Mouse (Mus musculus) T-helper 17 cell (primary cell): ENCODE data around the gene Crxos.
"Not testable (repeated sequence)": the region's sequence is repeated elsewhere in the genome, so short reads cannot be mapped to it uniquely, and the experiment has no call there.

ENCODE experiments used
- in situ Hi-C, 2 experiments: fragments of 300-600 bp; cut with MboI, MseI; formaldehyde crosslinking; loops; 1 replicate in 1 of 2; 2 replicates in 1 of 2; pipeline ENCODE4 v1.15.1; 2025; ENCODE audit warnings: high pct_unique_total_duplicates in 2 of 2

Crxos gene

GRCm38 (mm10) chr7:15882317-15882716 lies at the start of gene Crxos:
TSS of gene Crxos (plus strand) at chr7:15882617.
- in situ Hi-C loops = no loop called here

DNA sequence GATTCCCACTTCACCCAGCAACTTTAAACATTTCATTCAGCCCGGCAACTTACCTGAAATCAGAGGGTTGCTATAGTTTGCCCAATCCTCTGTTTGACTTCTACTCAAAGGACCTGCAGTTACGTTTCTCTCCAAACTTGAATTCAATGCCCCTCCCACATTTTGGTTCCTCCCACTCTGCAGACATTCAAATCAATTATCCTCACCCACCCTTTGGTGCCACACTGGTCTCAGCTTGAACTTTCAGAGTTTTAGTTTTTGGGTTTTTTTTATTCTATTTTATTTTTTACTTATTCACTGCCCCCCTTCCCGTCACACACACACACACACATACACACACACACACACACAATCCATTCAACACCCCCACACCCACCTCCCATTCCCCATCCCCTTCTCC lies 42.8 kb upstream of the Crxos start, which contains the start of gene Obox6:
Obox6 (minus strand) TSS at position 101 of the 400 bp plus-strand sequence.
- in situ Hi-C loops = no loop called here

DNA sequence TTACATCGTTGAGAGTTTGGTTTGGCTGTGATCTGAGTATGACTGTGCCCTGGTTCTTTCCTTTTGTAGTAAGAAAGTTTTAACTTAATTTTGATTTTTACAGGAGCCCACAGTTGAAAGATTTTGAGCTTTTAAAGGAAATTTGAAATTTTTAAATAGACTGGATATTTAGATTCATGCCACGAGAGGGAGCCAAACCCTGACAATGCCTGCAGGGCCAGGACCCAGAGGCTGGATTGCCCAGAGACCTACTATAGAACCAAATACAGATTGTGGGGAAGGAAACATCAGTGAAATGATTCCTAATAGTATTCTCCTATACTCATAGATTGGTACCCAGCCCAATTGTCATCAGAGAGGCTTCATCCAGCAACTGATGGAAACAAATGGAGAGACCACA lies 22.8 kb upstream of the Crxos start:
- in situ Hi-C loops = no loop called here

GRCm38 (mm10) chr7:15864104-15864503 lies 18.3 kb upstream of the Crxos start:
- in situ Hi-C loops = no loop called here

GRCm38 (mm10) chr7:15879756-15880155 lies 2.7 kb upstream of the Crxos start, which contains the start of gene Crx:
TSS of gene Crx (minus strand) at chr7:15879968.
- in situ Hi-C loops = no loop called here

GRCm38 (mm10) chr7:15881388-15881787 lies 1.0 kb upstream of the Crxos start:
- in situ Hi-C loops = no loop called here

DNA sequence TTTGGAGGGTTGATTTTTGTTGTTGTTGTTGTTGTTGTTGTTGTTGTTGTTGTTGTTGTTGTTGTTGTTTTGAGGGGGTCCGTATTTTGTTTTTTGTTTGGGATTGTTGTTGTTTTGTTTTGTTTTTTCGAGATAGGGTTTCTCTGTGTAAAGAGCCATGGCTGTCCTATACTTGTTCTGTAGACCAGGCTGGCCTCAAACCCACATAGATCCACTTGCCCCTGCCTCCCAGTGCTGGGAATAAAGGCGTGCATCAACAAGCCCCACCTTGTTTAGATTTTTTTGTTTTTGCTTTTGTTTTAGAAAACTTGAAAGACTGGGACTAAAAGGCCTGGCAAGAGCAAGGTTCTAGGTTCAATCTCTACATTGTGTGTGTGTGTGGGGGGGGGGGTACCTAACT lies 586 bp upstream of the Crxos start:
- in situ Hi-C loops = no loop called here

- in situ Hi-C loops = no loop called here
Observed at GRCm38 (mm10) chr7:15884127-15884526, 1.7 kb downstream of the Crxos start.

DNA sequence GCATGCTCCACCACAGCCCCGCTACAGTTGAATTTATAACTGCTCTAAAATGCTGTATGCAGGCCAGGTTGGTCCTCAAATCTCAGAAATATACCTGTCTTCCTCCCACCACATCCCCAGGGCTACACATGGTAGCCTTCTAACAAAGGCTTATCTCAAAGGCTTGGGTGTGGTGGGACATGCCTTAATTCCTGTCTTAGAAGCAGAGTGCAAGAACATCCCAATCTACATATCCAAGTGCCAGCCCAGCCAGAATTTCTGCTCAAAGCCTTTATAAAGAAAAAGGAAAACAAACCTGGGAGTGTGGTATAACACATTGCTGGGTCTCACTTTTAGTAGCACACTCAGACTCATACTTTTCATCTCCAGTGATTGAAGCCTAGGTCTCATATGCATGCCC lies 11.8 kb downstream of the Crxos start:
- in situ Hi-C loops = no loop called here

DNA sequence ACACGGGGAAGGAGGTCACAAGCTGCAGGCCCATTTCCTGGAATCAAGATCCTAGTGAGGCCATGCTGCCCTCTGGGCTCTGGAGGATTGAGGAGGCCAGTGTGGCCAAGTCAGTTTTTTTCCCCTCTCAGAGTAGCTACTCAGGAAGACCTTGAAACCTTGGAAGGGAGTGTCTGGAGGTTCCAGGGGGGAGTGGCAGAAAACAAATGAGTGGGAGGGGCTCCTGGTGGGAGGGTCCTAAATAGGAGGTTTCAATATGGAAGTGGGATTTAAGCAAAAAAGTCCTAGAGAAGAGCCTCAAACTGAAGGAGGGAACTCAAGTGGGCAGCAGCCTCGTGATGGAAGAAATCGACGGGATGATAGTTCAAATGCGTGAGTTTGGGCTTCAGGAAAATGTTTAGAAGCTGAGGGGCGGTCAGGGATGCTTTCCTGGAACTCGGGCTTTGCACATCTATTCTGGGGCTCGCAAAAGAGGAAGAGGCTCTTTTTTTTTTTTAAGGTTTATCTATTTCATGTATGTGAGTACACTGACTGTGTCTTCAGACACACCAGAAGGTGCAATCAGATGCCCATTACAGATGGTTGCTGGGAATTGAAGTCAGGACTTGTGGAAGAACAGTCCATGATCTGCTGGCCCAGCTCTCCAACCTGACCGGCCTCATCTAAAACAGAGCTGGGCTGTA lies 19.1 kb downstream of the Crxos start:
- in situ Hi-C loops = no loop called here

GRCm38 (mm10) chr7:15905861-15906260 lies 23.4 kb downstream of the Crxos start:
- in situ Hi-C loops = no loop called here

- in situ Hi-C loops = no loop called here
Observed at GRCm38 (mm10) chr7:15906602-15907001, 24.2 kb downstream of the Crxos start.

GRCm38 (mm10) chr7:15907971-15908590 lies 25.7 kb downstream of the Crxos start:
- in situ Hi-C loops = no loop called here

DNA sequence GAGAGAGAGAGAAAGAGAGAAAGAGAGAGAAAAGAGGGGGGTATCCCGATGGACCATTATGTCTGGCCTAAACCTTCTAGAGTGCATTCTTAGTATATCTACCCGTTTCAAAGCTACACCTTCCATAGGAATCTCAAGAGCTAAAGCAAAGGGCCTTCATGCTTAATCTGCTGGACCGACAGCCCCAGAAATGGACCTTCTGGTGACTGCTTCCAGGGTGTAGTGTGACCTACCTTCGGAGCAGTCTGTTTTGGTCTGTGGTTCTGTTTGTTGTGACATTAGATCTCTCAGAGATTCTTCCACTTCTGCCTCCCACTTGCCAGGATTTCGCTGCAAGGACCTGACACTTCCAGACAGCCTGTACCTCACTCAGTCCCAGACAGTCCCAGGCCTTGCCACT lies 28.1 kb downstream of the Crxos start:
- in situ Hi-C loops = no loop called here

DNA sequence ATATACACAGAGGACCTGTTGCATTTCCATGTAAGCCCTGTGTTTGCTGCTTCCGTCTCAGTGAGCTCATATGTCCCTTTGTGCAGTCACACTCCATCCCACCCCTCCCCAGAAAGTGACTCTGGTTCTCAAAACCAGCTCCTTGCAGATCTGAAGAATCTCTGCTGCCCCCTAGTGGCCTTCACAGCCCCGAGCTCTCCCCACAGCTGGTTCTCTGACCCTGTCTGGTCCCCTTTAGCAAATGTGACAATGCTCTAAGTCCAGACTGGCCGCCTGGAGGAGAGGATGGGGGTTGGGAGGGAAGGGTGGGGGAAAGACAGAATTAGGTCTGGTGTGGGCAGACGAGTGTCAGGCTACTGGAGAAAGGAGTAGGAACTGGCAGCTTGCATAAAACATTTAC lies 29.8 kb downstream of the Crxos start:
- in situ Hi-C loops = no loop called here

DNA sequence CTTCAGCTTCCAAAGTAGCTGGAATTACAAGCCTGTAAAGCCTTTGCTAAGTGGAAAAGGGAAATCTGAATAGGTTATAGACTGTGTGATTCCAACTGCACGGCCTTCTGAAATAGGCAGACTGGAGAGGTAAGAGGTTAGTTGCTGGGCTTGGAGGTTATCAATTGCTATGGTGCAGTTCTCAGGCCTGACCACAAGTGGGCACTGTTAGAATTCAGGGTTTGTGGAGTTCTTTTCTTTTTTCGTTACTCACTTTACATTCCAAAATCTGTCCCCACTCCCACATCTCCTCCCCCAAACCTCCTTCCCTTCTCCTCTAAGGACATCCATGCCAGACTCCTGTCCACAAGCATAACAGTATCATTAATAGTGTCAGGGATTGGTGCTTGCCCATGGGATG lies 31.8 kb downstream of the Crxos start:
- in situ Hi-C loops = no loop called here

DNA sequence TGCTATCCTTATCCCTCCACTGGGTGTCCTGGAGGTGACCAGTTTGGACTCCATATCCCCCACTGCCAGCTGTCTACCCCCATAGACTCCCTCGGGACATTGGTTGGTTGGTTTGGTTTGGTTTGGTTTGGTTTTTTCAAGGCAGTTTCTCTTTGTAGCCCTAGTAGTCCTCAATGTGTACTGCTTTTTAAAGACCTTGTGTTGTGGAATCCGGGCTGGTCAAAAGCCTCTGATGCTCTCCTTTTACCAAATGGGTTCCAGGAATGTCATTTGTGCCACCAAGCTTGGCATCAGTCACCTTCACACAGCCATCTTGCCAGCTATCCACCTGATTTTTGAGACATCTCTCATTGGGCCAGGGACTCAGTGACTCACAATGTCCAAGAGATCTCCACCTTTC lies 32.3 kb downstream of the Crxos start:
- in situ Hi-C loops = no loop called here

DNA sequence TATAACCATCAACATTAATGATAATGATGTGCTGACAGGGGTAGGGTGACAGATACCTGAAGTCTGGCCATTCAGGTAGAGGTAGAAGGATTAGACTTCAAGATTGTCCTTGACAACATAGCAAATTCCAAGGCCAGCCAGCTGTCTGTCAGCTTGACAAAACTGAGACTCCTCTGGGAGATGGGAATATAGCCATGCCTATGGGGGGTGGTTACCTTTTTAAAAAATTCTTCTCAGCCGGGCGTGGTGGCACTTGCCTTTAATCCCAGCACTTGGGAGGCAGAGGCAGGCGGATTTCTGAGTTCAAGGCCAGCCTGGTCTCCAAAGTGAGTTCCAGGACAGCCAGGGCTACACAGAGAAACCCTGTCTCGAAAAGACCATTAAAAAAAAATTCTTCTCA lies 33.3 kb downstream of the Crxos start:
- in situ Hi-C loops = not testable (repeated sequence)

GRCm38 (mm10) chr7:15916134-15916723 lies 33.8 kb downstream of the Crxos start:
- in situ Hi-C loops = no loop called here

GRCm38 (mm10) chr7:15916996-15917395 lies 34.6 kb downstream of the Crxos start:
- in situ Hi-C loops = no loop called here

DNA sequence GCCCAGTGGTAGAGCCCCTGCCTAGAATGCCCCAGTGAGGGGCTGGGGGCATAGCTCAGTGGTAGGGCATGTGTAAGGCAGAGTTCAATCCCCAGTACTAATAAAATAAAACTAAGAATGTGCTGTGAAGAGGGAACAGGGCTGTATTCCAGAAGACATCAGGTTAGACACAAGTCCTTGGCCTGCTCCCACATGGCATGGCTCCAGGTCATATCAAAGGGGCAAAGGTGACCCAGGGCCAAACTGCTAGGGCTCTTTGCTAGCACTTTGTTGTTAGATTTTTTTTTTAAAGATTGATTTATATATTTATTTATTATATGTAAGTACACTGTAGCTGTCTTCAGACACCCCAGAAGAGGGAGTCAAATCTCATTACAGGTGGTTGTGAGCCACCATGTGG lies 36.0 kb downstream of the Crxos start:
- in situ Hi-C loops = no loop called here

GRCm38 (mm10) chr7:15919947-15920346 lies 37.5 kb downstream of the Crxos start:
- in situ Hi-C loops = no loop called here

- in situ Hi-C loops = no loop called here
Observed at GRCm38 (mm10) chr7:15920645-15921190, 38.3 kb downstream of the Crxos start.
